Mouse (Mus musculus) liver, embryonic 14.5 days (tissue): ENCODE measurements around the gene Gm5485. TPM values are rescaled to one million over a fixed set of nuclear protein-coding genes. Genes with fewer than 3 reads are reported as not detected.

Experiments
- ATAC-seq: fragments of 200-750 bp; cut with Nextera tagmentation; 2 replicates; pipeline ENCODE4 v1.8.0; 2017; ENCODE audit warnings: moderate number of reproducible peaks, mild to moderate bottlenecking, moderate library complexity; ENCODE audit not compliant: insufficient read depth
- DNase-seq, 3 experiments: peaks; one replicate each; pipeline ENCODE4 v3.0.0-alpha.2; 2012 to 2013; ENCODE audit warnings: low read depth in 3 of 3, low spot score in 3 of 3
- H3K27ac ChIP-seq: fragments of 300-500 bp; sonication (generic); 2 replicates; pipeline ENCODE4 v1.5.1; 2014; ENCODE audit warnings: moderate library complexity, mild to moderate bottlenecking, control low read depth, inconsistent platforms
- H3K27me3 ChIP-seq: fragments of 300-500 bp; sonication (generic); 2 replicates; pipeline ENCODE4 v1.6.1; 2014; ENCODE audit warnings: mild to moderate bottlenecking, low read length, moderate library complexity; ENCODE audit not compliant: control insufficient read depth, insufficient read depth
- H3K36me3 ChIP-seq: fragments of 300-500 bp; sonication (generic); replicated peaks from 2 replicates; pipeline ENCODE4 v1.6.1; 2014; ENCODE audit warnings: low read depth; ENCODE audit not compliant: control insufficient read depth, insufficient read depth
- H3K4me1 ChIP-seq, 2 experiments: fragments of 200-500 bp in 1 of 2; fragments of 300-500 bp in 1 of 2; sonication (generic) in 1 of 2; replicated peaks; 2 replicates each; pipeline ENCODE4 v1.6.1; 2012 to 2014; ENCODE audit warnings: antibody characterized with exemption in 1 of 2, inconsistent platforms in 1 of 2, low read length in 1 of 2; ENCODE audit not compliant: control insufficient read depth in 2 of 2, insufficient read depth in 2 of 2
- H3K4me2 ChIP-seq: fragments of 300-500 bp; sonication (generic); 2 replicates; pipeline ENCODE4 v1.6.1; 2014; ENCODE audit warnings: low read depth, mild to moderate bottlenecking, control low read depth, moderate library complexity
- H3K4me3 ChIP-seq, 2 experiments: fragments of 200-500 bp in 1 of 2; fragments of 300-500 bp in 1 of 2; sonication (generic) in 1 of 2; 2 replicates each; pipeline ENCODE4 v1.5.1; 2012 to 2014; ENCODE audit warnings: low read depth in 2 of 2, low read length in 2 of 2, mild to moderate bottlenecking in 2 of 2, control low read depth in 1 of 2, inconsistent platforms in 1 of 2, moderate library complexity in 1 of 2; ENCODE audit not compliant: insufficient read depth in 1 of 2
- H3K9ac ChIP-seq: fragments of 300-500 bp; sonication (generic); replicated peaks from 2 replicates; pipeline ENCODE4 v1.6.1; 2014; ENCODE audit warnings: mild to moderate bottlenecking, control low read depth, moderate library complexity
- H3K9me3 ChIP-seq: fragments of 300-500 bp; sonication (generic); 2 replicates; pipeline ENCODE4 v1.6.1; 2016; ENCODE audit warnings: low read length, mixed read lengths; ENCODE audit not compliant: control insufficient read depth
- CTCF ChIP-seq: IDR thresholded peaks from 2 replicates; pipeline ENCODE4 v1.5.1; 2016; ENCODE audit warnings: antibody characterized with exemption, low read depth, control low read depth
- EP300 ChIP-seq: IDR thresholded peaks from 2 replicates; pipeline ENCODE4 v1.6.1; 2016; ENCODE audit warnings: antibody characterized with exemption, low read depth
- WGBS: fragments of 180-500 bp; shearing (Covaris S2); extraction: QIAGEN DNeasy Blood & Tissue Kit; methylation state at CpG from one replicate; pipeline ENCODE4 v1.1.7; 2014; ENCODE audit not compliant: insufficient replicate concordance; 5-methylcytosine and 5-hydroxymethylcytosine counted together
- polyA plus RNA-seq, 2 experiments: library from polyadenylated mRNA; depleted of rRNA in 1 of 2; stranded (reverse) in 1 of 2; unstranded in 1 of 2; fragments of >200 nt; fragmentation: Nextera tagmentation in 1 of 2; extraction: Ambion mirVana in 1 of 2; gene quantifications; 2 replicates each; pipeline versions ENCODE4 v1.2.1 to v1.2.3; 2012 to 2014

Gm5485 gene
- polyA plus RNA-seq, 2 experiments, result not detected

GRCm38 (mm10) chr16:48435454-48435853 is 23.2 kb upstream of the Gm5485 start:
- no peaks in the 10 kb centered on the region for H3K9me3 ChIP-seq
- H3K4me2 ChIP-seq, result no peak overlapping the region
- no peak for ATAC-seq
- no peak overlapping the region for H3K9ac ChIP-seq
- H3K27ac ChIP-seq, result no peak overlapping the region
- H3K27me3 ChIP-seq, result no peaks in the 10 kb centered on the region
- no peaks in the 10 kb centered on the region for H3K4me1 ChIP-seq
- H3K4me3 ChIP-seq, result no peak overlapping the region
- no peaks in the 10 kb centered on the region for H3K36me3 ChIP-seq
- TF ChIP-seq CTCF (no peak), EP300 (no peak)
- no peak for DNase-seq
- 4% methylated on average over 1 of the region's 1 CpGs for WGBS

GRCm38 (mm10) chr16:48431027-48431426 is 18.8 kb upstream of the Gm5485 start, which contains the start of gene Morc1:
TSS of gene Morc1 (plus strand) at chr16:48431237.
- 79% methylated on average over 15 of the region's 15 CpGs for WGBS
- H3K4me1 ChIP-seq, result no peaks in the 10 kb centered on the region
- TF ChIP-seq EP300 (no peak), CTCF (peak; percentile 21; the same call in 1 of the 2 replicates)

GRCm38 (mm10) chr16:48429427-48429826 is 17.2 kb upstream of the Gm5485 start:
- Histone ChIP-seq H3K36me3 (no peaks in the 10 kb centered on the region), H3K9me3 (no peaks in the 10 kb centered on the region), H3K4me3 (no peak overlapping the region), H3K9ac (no peak overlapping the region), H3K4me2 (no peak overlapping the region), H3K27me3 (no peaks in the 10 kb centered on the region), H3K4me1 (no peaks in the 10 kb centered on the region), H3K27ac (no peak overlapping the region)
- ATAC-seq (no peak), DNase-seq (no peak)
- TF ChIP-seq CTCF, result no peak
- TF ChIP-seq EP300, result no peak
- WGBS, result 60% methylated on average over 1 of the region's 1 CpGs

More at GRCm38 (mm10) chr16:48431027-48431426, 18.8 kb upstream of the Gm5485 start, which contains the start of gene Morc1:
- Histone ChIP-seq H3K36me3 (no peaks in the 10 kb centered on the region), H3K4me2 (no peak within 1 kb of the TSS), H3K27me3 (no peaks in the 10 kb centered on the region), H3K9me3 (no peaks in the 10 kb centered on the region), H3K9ac (no peak within 1 kb of the TSS), H3K4me3 (no peak within 1 kb of the TSS), H3K27ac (no peak within 1 kb of the TSS)
- DNase-seq (no peak), ATAC-seq (no peak)

GRCm38 (mm10) chr16:48424069-48424468 is 11.9 kb upstream of the Gm5485 start:
- ATAC-seq (no peak), DNase-seq (no peak)
- WGBS, result 71% methylated on average over 4 of the region's 4 CpGs
- H3K27ac ChIP-seq, result no peak overlapping the region
- H3K36me3 ChIP-seq, result no peaks in the 10 kb centered on the region
- H3K4me2 ChIP-seq, result no peak overlapping the region
- H3K4me1 ChIP-seq, result no peaks in the 10 kb centered on the region
- no peaks in the 10 kb centered on the region for H3K9me3 ChIP-seq
- H3K27me3 ChIP-seq, result no peaks in the 10 kb centered on the region
- H3K9ac ChIP-seq, result no peak overlapping the region
- no peak overlapping the region for H3K4me3 ChIP-seq
- TF ChIP-seq EP300 (no peak), CTCF (no peak)

- 33% methylated on average over 2 of the region's 2 CpGs for WGBS
- no peaks in the 10 kb centered on the region for H3K36me3 ChIP-seq
- H3K27ac ChIP-seq, result no peak overlapping the region
- no peaks in the 10 kb centered on the region for H3K4me1 ChIP-seq
- no peaks in the 10 kb centered on the region for H3K27me3 ChIP-seq
- no peak for TF ChIP-seq EP300
- TF ChIP-seq CTCF, result no peak
- DNase-seq (no peak), ATAC-seq (no peak)
- no peak overlapping the region for H3K9ac ChIP-seq
- H3K4me3 ChIP-seq, result no peak overlapping the region
- no peaks in the 10 kb centered on the region for H3K9me3 ChIP-seq
- H3K4me2 ChIP-seq, result no peak overlapping the region
These were observed 10.3 kb upstream of the Gm5485 start for GRCm38 (mm10) chr16:48422501-48422900.
